Mouse (Mus musculus): Measurements from ENCODE around the gene Tmem174. TPM values are rescaled to one million over a fixed set of nuclear protein-coding genes. Genes with fewer than 3 reads are reported as not detected.

Tmem174 gene
- total RNA-seq, 4 experiments from 2014 or later: not detected

Other genes with a start within 250 kb of the Tmem174 start
- under 1 TPM in 2 of 4 experiments, not detected in 2; 0.65 to 0.80 TPM for gene Gm10320, start 145.4 kb downstream of the Tmem174 start, total RNA-seq (2022)
- under 1 TPM in 3 of 4 experiments, not detected in 1; 0.40 to 0.80 (median 0.55) TPM for gene Tmem171, start 57.4 kb upstream of the Tmem174 start, total RNA-seq (2022)
- gene Fcho2, start 178.0 kb upstream of the Tmem174 start, total RNA-seq (2022): 10 to 100 TPM; 42.2 to 78.3 (median 51.8) TPM